Mouse (Mus musculus) embryonic facial prominence, embryonic 12.5 days (tissue): ENCODE measurements around the gene Gca. TPM values are rescaled to one million over a fixed set of nuclear protein-coding genes. Genes with fewer than 3 reads are reported as not detected.

ENCODE experiments used
- ATAC-seq: fragments of 200-750 bp; cut with Nextera tagmentation; 2 replicates; pipeline ENCODE4 v1.8.0; 2017; ENCODE audit not compliant: insufficient number of reproducible peaks, insufficient read depth, low FRiP score, low TSS enrichment
- H3K27ac ChIP-seq: fragments of 300-500 bp; sonication (generic); 2 replicates; pipeline ENCODE4 v1.5.1; 2016; ENCODE audit warnings: mild to moderate bottlenecking
- H3K27me3 ChIP-seq: fragments of 300-500 bp; sonication (generic); 2 replicates; pipeline ENCODE4 v1.6.1; 2016; ENCODE audit warnings: mild to moderate bottlenecking, moderate library complexity
- H3K36me3 ChIP-seq: fragments of 300-500 bp; sonication (generic); 2 replicates; pipeline ENCODE4 v1.6.1; 2016; ENCODE audit warnings: mild to moderate bottlenecking
- H3K4me1 ChIP-seq: fragments of 300-500 bp; sonication (generic); 2 replicates; pipeline ENCODE4 v1.6.1; 2016
- H3K4me2 ChIP-seq: fragments of 300-500 bp; sonication (generic); replicated peaks from 2 replicates; pipeline ENCODE4 v1.6.1; 2016; ENCODE audit warnings: mild to moderate bottlenecking, moderate library complexity
- H3K4me3 ChIP-seq: fragments of 300-500 bp; sonication (generic); 2 replicates; pipeline ENCODE4 v1.5.1; 2016; ENCODE audit warnings: mild to moderate bottlenecking
- H3K9ac ChIP-seq: fragments of 300-500 bp; sonication (generic); 2 replicates; pipeline ENCODE4 v1.6.1; 2016; ENCODE audit warnings: mild to moderate bottlenecking, moderate library complexity
- H3K9me3 ChIP-seq: fragments of 300-500 bp; sonication (generic); 2 replicates; pipeline ENCODE4 v1.6.1; 2016; ENCODE audit warnings: mild to moderate bottlenecking, moderate library complexity
- WGBS: fragments of 180-500 bp; shearing (Covaris S2); methylation state at CpG from one replicate; pipeline ENCODE4 v1.1.7; 2016; 5-methylcytosine and 5-hydroxymethylcytosine counted together
- polyA plus RNA-seq: library from polyadenylated mRNA; unstranded; fragments of >200 nt; fragmentation: Nextera tagmentation; extraction: Ambion mirVana; gene quantifications from 2 replicates; pipeline ENCODE4 v1.2.1, GENCODE M21; 2016

Gca gene
- polyA plus RNA-seq: 2.7 TPM in 2 replicates

DNA sequence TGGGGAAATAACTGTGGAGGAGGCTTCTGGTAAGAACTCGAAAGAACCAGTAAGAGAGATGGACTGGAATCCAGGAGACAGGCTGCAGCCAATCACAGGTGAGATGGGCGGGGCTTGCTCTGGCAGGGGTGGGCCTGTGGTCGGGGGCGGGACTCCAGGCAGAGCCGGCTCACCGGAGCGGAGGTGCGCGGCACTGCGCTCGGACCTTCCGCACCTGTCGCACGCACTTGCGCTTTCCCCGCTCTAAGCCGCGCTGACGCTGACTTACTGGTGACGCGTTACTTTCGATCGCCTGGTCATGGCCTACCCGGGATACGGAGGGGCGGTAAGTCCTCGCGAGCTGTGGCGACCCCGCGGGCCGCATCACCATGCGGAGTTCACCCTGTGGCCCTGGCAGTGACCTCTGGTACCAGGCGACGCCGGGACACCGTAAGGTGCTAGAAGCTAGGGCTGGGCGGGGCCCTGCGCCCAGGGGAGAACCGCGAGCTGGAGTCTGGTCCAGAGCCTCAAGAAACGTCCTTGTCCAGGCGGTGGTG, at the start of gene Gca:
Gene Gca, plus strand, starts transcription at position 151 of the 536 bp plus-strand sequence.
- under 1% methylated on average over 43 of the region's 43 CpGs for WGBS
- ATAC-seq: peak; percentile 95
- Histone ChIP-seq H3K9me3 (no peaks in the 10 kb centered on the region), H3K4me1 (no peaks in the 10 kb centered on the region), H3K4me2 (peak within 1 kb of the TSS; percentile 97), H3K4me3 (peak within 1 kb of the TSS; percentile 57), H3K9ac (peak within 1 kb of the TSS; percentile 51; the same call in 1 of the 2 replicates), H3K27ac (no peak within 1 kb of the TSS), H3K36me3 (no peaks in the 10 kb centered on the region), H3K27me3 (peaks cover 6% of the 10 kb centered on the region; the same call in 1 of the 2 replicates)

DNA sequence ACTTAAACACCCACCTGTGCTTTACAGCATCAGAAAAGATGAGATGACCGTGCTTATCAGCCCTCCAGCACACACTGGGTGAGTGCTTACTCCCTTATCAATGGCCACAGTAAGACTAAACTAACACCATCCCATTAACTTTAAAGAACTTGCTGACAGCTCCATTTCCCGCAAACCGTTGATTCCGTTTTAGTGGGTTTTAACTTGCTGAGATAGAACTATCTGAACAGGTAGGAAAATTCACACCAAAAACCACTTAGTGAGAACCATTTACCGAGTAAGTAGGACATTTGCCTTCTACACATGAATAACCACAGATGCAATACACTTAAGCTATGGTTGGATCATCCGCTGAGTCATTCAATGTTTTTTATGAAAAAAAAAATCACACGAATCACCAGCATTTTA, 45.1 kb upstream of the Gca start:
- H3K9me3 ChIP-seq: no peaks in the 10 kb centered on the region
- 81% methylated on average over 7 of the region's 7 CpGs for WGBS
- H3K4me1 ChIP-seq: no peaks in the 10 kb centered on the region
- no peaks in the 10 kb centered on the region for H3K36me3 ChIP-seq
- H3K27ac ChIP-seq: no peak overlapping the region
- no peak overlapping the region for H3K4me3 ChIP-seq
- H3K27me3 ChIP-seq: no peaks in the 10 kb centered on the region
- H3K4me2 ChIP-seq: no peak overlapping the region
- no peak overlapping the region for H3K9ac ChIP-seq
- no peak for ATAC-seq

DNA sequence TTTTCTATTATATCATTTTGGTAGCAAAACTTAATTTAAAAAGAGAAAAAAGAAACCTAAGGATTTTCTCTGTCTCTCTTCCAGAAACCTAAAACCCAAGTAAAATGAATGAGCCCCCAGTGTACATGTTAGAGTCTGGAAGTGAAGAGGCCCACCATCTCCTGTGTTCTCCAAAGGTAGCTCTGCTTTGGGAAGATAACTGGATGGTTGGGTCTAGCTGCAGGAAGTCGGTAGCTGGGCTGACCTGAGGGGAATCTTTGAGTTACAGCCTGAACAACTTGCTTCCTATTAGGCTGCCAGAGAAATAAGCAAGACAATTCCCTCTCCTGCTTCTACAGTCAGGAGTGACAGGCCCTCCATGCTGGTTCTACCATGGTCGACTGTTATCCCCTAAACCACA, 44.4 kb upstream of the Gca start:
- no peaks in the 10 kb centered on the region for H3K36me3 ChIP-seq
- 39% methylated on average over 2 of the region's 2 CpGs for WGBS

DNA sequence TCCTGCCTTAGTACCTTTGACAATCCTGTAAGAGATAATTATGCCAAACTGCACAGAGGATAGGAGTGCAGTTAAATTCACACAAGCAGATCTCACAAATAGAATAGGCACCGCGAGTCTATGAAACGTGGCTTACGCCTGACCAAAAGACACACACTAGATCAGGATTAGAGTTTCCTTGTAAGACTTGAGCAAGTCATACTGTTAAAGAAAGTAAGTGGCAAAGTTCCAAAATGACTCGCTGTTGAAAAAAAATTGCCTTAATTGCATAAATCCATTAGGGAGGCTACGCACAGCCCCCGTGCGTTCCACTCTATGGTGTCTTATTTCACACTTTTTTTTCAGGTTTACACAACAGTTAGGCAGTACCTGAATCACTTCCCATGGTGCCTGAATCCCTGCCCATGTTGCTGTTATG, 41.1 kb upstream of the Gca start:
- H3K4me2 ChIP-seq: no peak overlapping the region
- no peaks in the 10 kb centered on the region for H3K4me1 ChIP-seq
- no peaks in the 10 kb centered on the region for H3K27me3 ChIP-seq
- H3K4me3 ChIP-seq: no peak overlapping the region
- no peak overlapping the region for H3K27ac ChIP-seq
- no peak for ATAC-seq
- no peaks in the 10 kb centered on the region for H3K9me3 ChIP-seq
- H3K36me3 ChIP-seq: no peaks in the 10 kb centered on the region
- H3K9ac ChIP-seq: no peak overlapping the region
- 62% methylated on average over 8 of the region's 8 CpGs for WGBS

More for the DNA sequence above, 44.4 kb upstream of the Gca start:
- ATAC-seq: no peak
- H3K4me2 ChIP-seq: no peak overlapping the region
- no peak overlapping the region for H3K4me3 ChIP-seq
- no peaks in the 10 kb centered on the region for H3K27me3 ChIP-seq
- H3K4me1 ChIP-seq: no peaks in the 10 kb centered on the region
- no peaks in the 10 kb centered on the region for H3K9me3 ChIP-seq
- H3K9ac ChIP-seq: no peak overlapping the region
- no peak overlapping the region for H3K27ac ChIP-seq

DNA sequence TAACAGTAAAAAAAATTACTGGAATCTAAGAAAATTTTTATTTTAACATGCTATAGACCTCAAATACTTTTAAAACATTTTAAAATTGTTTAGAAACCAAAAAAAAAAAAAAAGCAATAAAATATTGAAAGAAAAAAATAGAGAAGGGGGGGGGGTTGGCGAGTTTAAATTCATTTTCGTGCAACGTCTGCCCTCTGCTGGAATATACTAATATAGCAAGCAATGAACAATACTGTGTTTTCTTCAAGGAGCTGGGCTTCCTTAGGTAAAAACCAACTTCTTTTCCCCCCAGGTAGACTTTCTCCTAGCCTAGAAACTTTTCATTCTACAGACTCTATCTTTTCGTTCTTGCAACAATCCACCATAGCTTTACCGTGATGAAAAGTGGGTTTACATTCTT, 36.4 kb upstream of the Gca start:
- H3K4me3 ChIP-seq: no peak overlapping the region
- H3K4me2 ChIP-seq: no peak overlapping the region
- H3K9me3 ChIP-seq: no peaks in the 10 kb centered on the region
- no peak for ATAC-seq
- H3K4me1 ChIP-seq: no peaks in the 10 kb centered on the region
- no peak overlapping the region for H3K9ac ChIP-seq
- H3K27me3 ChIP-seq: no peaks in the 10 kb centered on the region
- WGBS: 9% methylated on average over 5 of the region's 5 CpGs
- no peak overlapping the region for H3K27ac ChIP-seq
- no peaks in the 10 kb centered on the region for H3K36me3 ChIP-seq

DNA sequence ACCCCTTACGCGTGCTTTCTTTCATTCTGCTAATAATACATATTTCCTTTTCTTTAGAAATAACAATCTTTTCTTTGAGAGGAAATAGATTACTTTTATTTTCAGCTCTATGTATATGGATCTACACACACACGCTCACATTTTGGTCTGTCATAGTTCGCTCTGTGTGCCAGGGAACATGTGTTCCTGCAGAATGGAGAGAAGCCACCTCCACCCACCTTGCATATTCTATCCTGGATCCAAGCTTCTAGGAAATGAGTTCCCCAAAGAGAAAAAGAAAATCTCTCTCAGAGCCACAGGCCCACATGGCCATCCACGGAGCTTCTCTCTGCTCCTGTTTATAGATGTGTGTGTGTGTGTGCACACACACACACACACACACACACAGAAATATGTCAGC, 35.7 kb upstream of the Gca start:
- WGBS: 88% methylated on average over 5 of the region's 5 CpGs
- no peaks in the 10 kb centered on the region for H3K27me3 ChIP-seq
- no peaks in the 10 kb centered on the region for H3K4me1 ChIP-seq
- no peak overlapping the region for H3K4me2 ChIP-seq
- no peak overlapping the region for H3K9ac ChIP-seq
- no peaks in the 10 kb centered on the region for H3K9me3 ChIP-seq
- H3K27ac ChIP-seq: no peak overlapping the region
- no peak for ATAC-seq
- no peaks in the 10 kb centered on the region for H3K36me3 ChIP-seq
- H3K4me3 ChIP-seq: no peak overlapping the region

DNA sequence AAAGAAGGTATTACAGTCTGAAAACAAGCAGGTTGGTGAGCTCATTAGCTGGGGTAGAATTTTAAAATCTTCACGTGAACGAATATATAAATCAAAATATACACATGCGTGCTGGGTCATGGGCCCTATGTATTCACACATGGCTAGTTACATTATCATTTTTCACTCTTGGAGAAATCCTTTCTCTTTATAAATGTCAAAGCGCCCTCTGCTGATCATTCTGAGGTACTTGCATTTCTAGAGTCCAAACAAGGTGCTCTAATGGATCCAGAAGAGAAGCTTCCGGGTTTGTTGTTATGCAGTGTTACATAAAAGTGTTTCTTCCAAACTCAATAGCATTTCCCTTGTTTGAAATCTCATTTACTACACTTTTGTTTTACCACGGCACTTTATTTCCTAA, 33.6 kb upstream of the Gca start:
- Histone ChIP-seq H3K4me1 (no peaks in the 10 kb centered on the region), H3K27me3 (no peaks in the 10 kb centered on the region), H3K36me3 (no peaks in the 10 kb centered on the region), H3K4me3 (no peak overlapping the region), H3K27ac (no peak overlapping the region), H3K4me2 (no peak overlapping the region), H3K9ac (no peak overlapping the region), H3K9me3 (no peaks in the 10 kb centered on the region)
- WGBS: 22% methylated on average over 6 of the region's 6 CpGs
- no peak for ATAC-seq

DNA sequence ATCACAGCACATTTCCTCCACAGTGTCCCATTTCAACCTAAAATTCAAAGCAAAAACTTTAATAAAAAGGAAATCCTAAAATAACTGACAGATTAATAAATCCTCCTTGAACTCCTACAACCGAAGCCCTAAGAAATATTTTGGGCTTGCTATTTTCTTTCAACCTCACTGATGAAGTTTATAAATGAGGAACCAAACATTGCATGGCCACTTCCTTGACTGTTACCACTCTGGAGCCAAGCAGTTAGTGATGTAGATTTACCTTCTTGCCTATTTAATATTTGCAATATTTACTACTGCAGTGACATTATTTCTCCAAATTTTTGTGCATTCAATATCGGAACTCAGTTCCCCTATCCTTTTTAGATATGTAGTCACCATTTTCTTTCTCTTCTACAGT, 24.2 kb upstream of the Gca start:
- H3K27ac ChIP-seq: no peak overlapping the region
- H3K4me2 ChIP-seq: no peak overlapping the region
- 79% methylated on average over 2 of the region's 2 CpGs for WGBS
- H3K4me3 ChIP-seq: no peak overlapping the region
- ATAC-seq: no peak
- H3K4me1 ChIP-seq: no peaks in the 10 kb centered on the region
- H3K9ac ChIP-seq: no peak overlapping the region
- H3K36me3 ChIP-seq: no peaks in the 10 kb centered on the region
- no peaks in the 10 kb centered on the region for H3K9me3 ChIP-seq
- 0 out of 2 replicates have a peak, but pooled peaks cover 2% of the 10 kb centered on the region for H3K27me3 ChIP-seq

DNA sequence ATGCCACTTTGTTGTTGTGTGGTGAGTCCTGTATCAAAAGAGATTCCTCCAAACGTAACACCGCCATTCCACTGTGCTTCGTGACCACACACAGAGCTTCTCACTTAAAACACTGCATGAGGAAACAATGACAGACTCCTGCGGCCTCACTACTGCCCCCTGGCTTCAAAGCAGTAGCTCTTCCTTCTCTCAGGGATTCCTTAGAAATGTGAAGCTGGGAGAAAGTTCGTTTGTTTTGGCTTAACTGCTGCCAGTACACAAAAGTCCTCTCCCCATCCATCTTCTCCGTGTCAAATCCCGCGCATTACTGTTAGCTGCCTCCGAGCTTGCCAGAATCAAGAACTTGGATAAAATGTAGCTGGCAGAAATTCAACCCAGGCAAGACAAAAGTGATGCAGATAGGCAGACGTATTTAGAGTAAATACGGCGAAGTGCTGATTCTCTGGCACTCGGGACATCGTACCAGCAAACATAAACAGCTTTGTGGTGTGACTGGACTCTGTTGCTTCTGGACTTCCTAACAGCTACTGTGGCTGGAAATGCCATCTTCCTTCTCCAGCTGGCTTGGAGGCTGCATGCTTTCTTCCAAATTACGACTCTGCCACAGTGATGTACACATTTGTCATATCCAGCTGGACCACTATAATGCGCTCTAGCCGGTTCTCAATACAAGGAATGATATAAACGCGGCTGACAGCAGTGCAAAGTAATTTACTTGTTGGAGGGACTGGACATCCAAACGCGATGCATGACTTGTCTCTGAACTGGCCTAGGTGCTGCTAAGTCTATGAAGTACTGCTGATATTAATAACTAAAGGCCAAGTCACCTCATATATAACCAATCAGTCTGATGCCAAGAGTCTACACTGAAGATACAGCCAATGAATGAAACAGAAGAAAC, 20.4 kb upstream of the Gca start:
- 53% methylated on average over 21 of the region's 21 CpGs for WGBS
- Histone ChIP-seq H3K4me1 (no peaks in the 10 kb centered on the region), H3K4me2 (peak overlapping the region; percentile 13; the same call in 1 of the 2 replicates), H3K27ac (no peak overlapping the region), H3K36me3 (no peaks in the 10 kb centered on the region), H3K9me3 (no peaks in the 10 kb centered on the region), H3K9ac (no peak overlapping the region), H3K27me3 (0 out of 2 replicates have a peak, but pooled peaks cover 2% of the 10 kb centered on the region), H3K4me3 (no peak overlapping the region)
- ATAC-seq: no peak

DNA sequence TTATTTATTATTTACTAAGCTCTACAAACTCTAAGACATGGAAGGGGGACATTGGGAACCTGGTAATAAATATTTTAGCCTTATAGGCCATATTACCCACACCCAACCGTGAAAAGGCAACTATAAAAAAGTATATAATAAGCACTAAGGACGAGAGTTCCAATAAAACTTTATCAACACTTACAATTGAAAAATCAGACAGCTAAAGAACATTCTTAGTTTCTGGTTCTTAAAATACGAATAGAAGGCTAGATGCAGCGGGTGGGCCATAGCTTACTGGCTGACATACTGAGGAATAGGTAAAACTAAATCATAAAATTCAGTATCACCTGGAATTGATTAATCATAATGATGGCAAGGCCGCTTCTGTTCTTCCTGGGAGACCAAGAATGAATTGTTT, 19.2 kb upstream of the Gca start:
- H3K4me1 ChIP-seq: no peaks in the 10 kb centered on the region
- H3K36me3 ChIP-seq: no peaks in the 10 kb centered on the region
- H3K9ac ChIP-seq: no peak overlapping the region
- H3K9me3 ChIP-seq: no peaks in the 10 kb centered on the region
- no peak for ATAC-seq
- H3K27ac ChIP-seq: no peak overlapping the region
- 83% methylated on average over 5 of the region's 5 CpGs for WGBS
- H3K4me2 ChIP-seq: no peak overlapping the region
- H3K27me3 ChIP-seq: 0 out of 2 replicates have a peak, but pooled peaks cover 2% of the 10 kb centered on the region
- H3K4me3 ChIP-seq: no peak overlapping the region

DNA sequence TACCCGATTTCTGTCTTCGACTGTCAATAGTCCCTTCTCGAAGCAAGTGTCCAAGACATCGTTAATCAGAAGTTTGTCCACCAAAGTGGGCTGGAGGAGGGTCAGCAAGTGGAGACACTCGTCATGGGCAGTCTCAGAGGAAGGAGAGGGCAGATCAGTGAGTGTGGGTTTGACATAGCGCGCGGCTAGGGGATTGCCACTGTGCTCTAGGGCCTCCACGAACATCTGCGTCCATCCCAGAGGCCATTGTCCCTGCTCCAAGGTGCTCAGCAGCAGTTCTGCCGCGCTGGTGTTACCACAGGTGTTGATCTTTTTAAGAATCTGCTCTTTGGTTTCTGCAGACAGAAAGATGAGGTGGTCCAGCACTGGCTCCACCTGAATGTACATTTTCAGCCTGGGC, 18.6 kb upstream of the Gca start:
- 0 out of 2 replicates have a peak, but pooled peaks cover 2% of the 10 kb centered on the region for H3K27me3 ChIP-seq
- peak overlapping the region; percentile 48 for H3K9ac ChIP-seq
- peak overlapping the region; percentile 74 for H3K4me2 ChIP-seq
- no peaks in the 10 kb centered on the region for H3K9me3 ChIP-seq
- no peak overlapping the region for H3K27ac ChIP-seq
- no peaks in the 10 kb centered on the region for H3K36me3 ChIP-seq
- H3K4me3 ChIP-seq: peak overlapping the region; percentile 51
- whole genome bisulfite sequencing: 32% methylated on average over 12 of the region's 12 CpGs
- no peaks in the 10 kb centered on the region for H3K4me1 ChIP-seq
- ATAC-seq: peak; percentile 59; the same call in 1 of the 2 replicates
